7 mouse cellular contexts compared by ENCODE assay signal in the genomic region with DNA sequence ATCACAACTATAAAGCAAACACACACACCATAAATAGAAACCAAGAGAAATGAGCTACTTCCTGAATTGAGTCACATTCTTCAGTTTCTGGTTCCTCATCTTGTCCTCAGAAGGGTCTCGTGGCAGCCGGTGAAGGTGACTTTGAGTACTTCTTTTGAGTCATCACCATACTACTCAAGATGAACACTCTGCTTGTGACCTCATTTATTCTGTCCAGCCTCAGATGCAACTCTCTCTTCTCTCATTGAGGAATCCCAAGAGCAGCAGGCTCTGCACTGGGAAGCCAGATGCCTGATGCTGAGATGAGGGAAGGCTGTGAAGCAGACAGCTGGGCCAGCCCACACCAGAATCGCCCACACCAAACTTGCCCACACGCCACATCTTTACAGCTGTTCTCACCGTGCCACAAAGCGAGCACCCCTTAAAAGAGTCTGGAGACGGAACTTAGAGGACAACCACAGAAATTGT. TPM values are rescaled to one million over a fixed set of nuclear protein-coding genes. Genes with fewer than 3 reads are reported as not detected.
A peak's percentile ranks its signal among the peaks of the same experiment; 100 is the strongest.
DNase-seq lines count a peak whose midpoint lies in the region; ATAC-seq and TF ChIP-seq lines count a peak whose summit lies in the region.

No protein-coding gene starts in this region.

- H3K27me3 ChIP-seq in heart, embryonic 16.5 days (ENCODE audit: control insufficient read depth, insufficient read depth, low read length): no peaks in the 10 kb centered on the region
- H3K27me3 ChIP-seq in myocyte (ENCODE audit: control insufficient read depth, insufficient read depth, insufficient read length): no peaks in the 10 kb centered on the region

- H3K79me2 ChIP-seq in myocyte (ENCODE audit: control insufficient read depth, insufficient read depth): peaks cover 16% of the 10 kb centered on the region

- 10% methylated on average over 7 of the region's 7 CpGs for WGBS in bone marrow, adult 2 months
- 69% methylated on average over 7 of the region's 7 CpGs for WGBS in heart, embryonic 16.5 days

- H3ac ChIP-seq in myocyte (ENCODE audit: control insufficient read depth, insufficient read length): no peak overlapping the region

- no peak for ATAC-seq in heart, embryonic 16.5 days (replicated peaks; ENCODE audit: extremely low read depth, insufficient read depth, low FRiP score)

- no peak overlapping the region for H3K4me3 ChIP-seq in bone marrow, adult 2 months (replicated peaks; ENCODE audit: control insufficient read depth, low read depth, low read length)
- H3K4me3 ChIP-seq in heart, embryonic 16.5 days (ENCODE audit: low read length): no peak overlapping the region
- no peak overlapping the region for H3K4me3 ChIP-seq in myocyte

- intact Hi-C loops in left cerebral cortex, postnatal 10 days (cut with DNase I): no loop called here

- H3K4me2 ChIP-seq in heart, embryonic 16.5 days (ENCODE audit: low read depth, low read length): no peak overlapping the region
- H3K4me2 ChIP-seq in myocyte (ENCODE audit: low read depth): peak overlapping the region; percentile 91

- peak; percentile 58 to 78 for DNase-seq in left cerebral cortex, adult 9 months (ENCODE audit: low spot score in 2 of 2)
- no peak for DNase-seq in left cerebral cortex, postnatal 10 days (ENCODE audit: extremely low spot score in 1 of 2, low spot score in 2 of 2)
- no peak for DNase-seq in embryo, embryonic 11 days
- DNase-seq in cerebellum, adult 11 months: no peak

- no peaks in the 10 kb centered on the region for H3K9me3 ChIP-seq in heart, embryonic 16.5 days (replicated peaks; ENCODE audit: control insufficient read depth, low read length)

- no peak for TF ChIP-seq CTCF in bone marrow, adult 2 months (IDR thresholded peaks at IDR 0.05; ENCODE audit: control insufficient read depth, insufficient read depth, low read length)

- H3K9ac ChIP-seq in heart, embryonic 16.5 days (ENCODE audit: low read length): no peak overlapping the region

- H3K4me1 ChIP-seq in bone marrow, adult 2 months (ENCODE audit: control insufficient read depth, insufficient read depth, low read length): peaks cover 4% of the 10 kb centered on the region; the same call in 1 of the 2 replicates
- H3K4me1 ChIP-seq in heart, embryonic 16.5 days (ENCODE audit: control insufficient read depth, insufficient read depth, low read length): peaks cover 66% of the 10 kb centered on the region

- TF ChIP-seq POLR2A in bone marrow, adult 2 months (IDR thresholded peaks at IDR 0.05; ENCODE audit: borderline replicate concordance, control insufficient read depth, low read depth, low read length): no peak
- TF ChIP-seq POLR2A in myocyte (IDR thresholded peaks at IDR 0.05; ENCODE audit: insufficient read length, low read depth): no peak

- H3K27ac ChIP-seq in bone marrow, adult 2 months (ENCODE audit: control insufficient read depth, insufficient read depth, low read depth, low read length, poor library complexity): peak overlapping the region; percentile 69
- peak overlapping the region; percentile 90 for H3K27ac ChIP-seq in heart, embryonic 16.5 days (ENCODE audit: low read length)

- no peaks in the 10 kb centered on the region for H3K36me3 ChIP-seq in heart, embryonic 16.5 days (ENCODE audit: control insufficient read depth, insufficient read depth)
- peaks cover 2% of the 10 kb centered on the region for H3K36me3 ChIP-seq in myocyte (ENCODE audit: control insufficient read depth, insufficient read depth)

TF ChIP-seq in myocyte, 11 proteins besides CTCF, POLR2A, EP300 and RAD21:
- TF ChIP-seq REST (IDR thresholded peaks at IDR 0.05; ENCODE audit: insufficient read depth, insufficient read length) (no peak), MYOG (IDR thresholded peaks at IDR 0.05; ENCODE audit: control insufficient read depth in 1 of 3, insufficient read depth in 1 of 3, insufficient read length in 2 of 3, low read depth in 2 of 3) (peak; percentile 76 to 94 (median 87)), MAX (IDR thresholded peaks at IDR 0.05; ENCODE audit: low read depth) (no peak), CEBPB (IDR thresholded peaks at IDR 0.05; ENCODE audit: insufficient read depth, poor library complexity, severe bottlenecking) (no peak), USF1 (IDR thresholded peaks at IDR 0.05; ENCODE audit: low read depth) (no peak), TCF3 (IDR thresholded peaks at IDR 0.05; ENCODE audit: insufficient read length, low read depth) (peak; percentile 57), MYOD1 (IDR thresholded peaks at IDR 0.05; ENCODE audit: control insufficient read depth in 1 of 3, insufficient read length in 2 of 3, low read depth in 2 of 3) (peak; percentile 16 to 93 (median 93)), TCF12 (IDR thresholded peaks at IDR 0.05; ENCODE audit: insufficient read depth, poor library complexity, severe bottlenecking) (peak; percentile 40), E2F4 (IDR thresholded peaks at IDR 0.05; ENCODE audit: insufficient read depth) (no peak), SRF (IDR thresholded peaks at IDR 0.05; ENCODE audit: control insufficient read depth, insufficient read length, low read depth) (no peak)

RNA-seq across cellular contexts. Expression of a gene that starts 8.0 kb away (rescaled TPM):
- total RNA-seq in left cerebral cortex, postnatal 10 days (2021): 10 to 100 TPM; 15.2 to 18.1 TPM
- 10.4 and 18.8 TPM in 2 replicates for polyA plus RNA-seq in bone marrow, adult 2 months (2011; ENCODE audit: insufficient read depth, insufficient read length, low replicate concordance, missing spikeins)
- polyA plus RNA-seq in heart, embryonic 16.5 days (2015; fragmentation: Nextera tagmentation; extraction: Ambion mirVana): 3.6 and 3.9 TPM in 2 replicates
- 21.1 TPM for polyA plus RNA-seq in myocyte (2012; fragmentation: generic; extraction: Trizol)

RNA-seq across cellular contexts. Expression of a gene that starts 55.2 kb away (rescaled TPM):
- total RNA-seq in left cerebral cortex, postnatal 10 days (2021): 1 to 10 TPM; 1.8 to 2.4 TPM
- polyA plus RNA-seq in bone marrow, adult 2 months (2011; ENCODE audit: insufficient read depth, insufficient read length, low replicate concordance, missing spikeins): 0.70 and 1.1 TPM in 2 replicates
- 7.7 and 10.4 TPM in 2 replicates for polyA plus RNA-seq in heart, embryonic 16.5 days (2015; fragmentation: Nextera tagmentation; extraction: Ambion mirVana)
- 3.9 TPM for polyA plus RNA-seq in myocyte (2012; fragmentation: generic; extraction: Trizol)

Comparison
In these comparisons a context has a peak if more than half of its experiments do, and no peak if none do; other contexts are left out.
1. DNase-seq: peak in left cerebral cortex, adult 9 months (2 of 2); none in left cerebral cortex, postnatal 10 days (0 of 2), embryo, embryonic 11 days (single experiment) and cerebellum, adult 11 months (single experiment).